Mouse (Mus musculus) testis, adult 2 months (tissue): Measurements from ENCODE around the gene Itpkb.
"Not testable (repeated sequence)": the region's sequence is repeated elsewhere in the genome, so short reads cannot be mapped to it uniquely, and the experiment has no call there.

Experiments
- CTCF ChIP-seq: fragments of 200-500 bp; IDR thresholded peaks from 2 replicates; pipeline ENCODE4 v1.5.1; 2012; ENCODE audit warnings: low read depth, mild to moderate bottlenecking, inconsistent platforms, low read length, moderate library complexity; ENCODE audit not compliant: control insufficient read depth, insufficient read depth, insufficient replicate concordance
- POLR2A ChIP-seq: fragments of 200-500 bp; IDR thresholded peaks from 2 replicates; pipeline ENCODE4 v1.6.1; 2012; ENCODE audit warnings: low read depth, mild to moderate bottlenecking, inconsistent platforms, low read length, moderate library complexity; ENCODE audit not compliant: control insufficient read depth

DNA sequence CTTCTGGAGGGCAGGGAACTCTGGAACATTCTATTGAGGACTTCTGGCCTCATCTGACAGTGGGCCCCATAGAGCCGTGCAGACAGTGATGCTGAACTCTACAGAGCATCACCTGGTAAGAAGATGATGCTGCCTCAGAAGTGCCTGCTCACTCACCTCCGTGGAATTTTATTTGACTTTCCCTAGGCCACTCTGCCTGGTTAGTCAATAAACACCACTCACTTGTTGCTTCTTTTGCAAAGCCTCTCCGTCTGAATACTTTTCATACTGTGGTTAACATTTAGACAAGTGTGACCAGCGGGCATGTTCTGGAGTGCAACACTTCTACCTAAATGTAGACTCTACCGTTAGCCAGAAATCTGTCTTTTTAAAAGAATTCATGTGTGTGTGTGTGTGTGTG is 42.0 kb downstream of the Itpkb start:
- not testable (repeated sequence) for TF ChIP-seq POLR2A, CTCF
